Mouse (Mus musculus) forebrain, embryonic 15.5 days (tissue): ENCODE results near the gene Zfp37. TPM values are rescaled to one million over a fixed set of nuclear protein-coding genes. Genes with fewer than 3 reads are reported as not detected.
"Not testable (repeated sequence)": the region's sequence is repeated elsewhere in the genome, so short reads cannot be mapped to it uniquely, and the experiment has no call there.

Source experiments
- ATAC-seq: fragments of 200-750 bp; cut with Nextera tagmentation; replicated peaks from 2 replicates; pipeline ENCODE4 v1.8.0; 2017; ENCODE audit warnings: mild to moderate bottlenecking, moderate TSS enrichment, moderate library complexity
- H3K27ac ChIP-seq: fragments of 300-500 bp; sonication (generic); replicated peaks from 2 replicates; pipeline ENCODE4 v1.5.1; 2015; ENCODE audit warnings: mild to moderate bottlenecking, inconsistent platforms
- H3K27me3 ChIP-seq: fragments of 300-500 bp; sonication (generic); 2 replicates; pipeline ENCODE4 v1.6.1; 2015; ENCODE audit warnings: inconsistent platforms
- H3K36me3 ChIP-seq: fragments of 300-500 bp; sonication (generic); 2 replicates; pipeline ENCODE4 v1.6.1; 2015; ENCODE audit warnings: mild to moderate bottlenecking, inconsistent platforms
- H3K4me1 ChIP-seq: fragments of 300-500 bp; sonication (generic); 2 replicates; pipeline ENCODE4 v1.6.1; 2015; ENCODE audit warnings: inconsistent platforms
- H3K4me2 ChIP-seq: fragments of 300-500 bp; sonication (generic); replicated peaks from 2 replicates; pipeline ENCODE4 v1.6.1; 2015; ENCODE audit warnings: mild to moderate bottlenecking, inconsistent platforms
- H3K4me3 ChIP-seq: fragments of 300-500 bp; sonication (generic); 2 replicates; pipeline ENCODE4 v1.5.1; 2015; ENCODE audit warnings: mild to moderate bottlenecking, inconsistent platforms
- H3K9ac ChIP-seq: fragments of 300-500 bp; sonication (generic); replicated peaks from 2 replicates; pipeline ENCODE4 v1.6.1; 2015; ENCODE audit warnings: mild to moderate bottlenecking, inconsistent platforms
- H3K9me3 ChIP-seq: fragments of 300-500 bp; sonication (generic); 2 replicates; pipeline ENCODE4 v1.6.1; 2016; ENCODE audit warnings: inconsistent platforms
- WGBS: fragments of 180-500 bp; shearing (Covaris S2); methylation state at CpG from one replicate; pipeline ENCODE4 v1.1.7; 2015; ENCODE audit warnings: mixed read lengths; 5-methylcytosine and 5-hydroxymethylcytosine counted together
- polyA plus RNA-seq: library from polyadenylated mRNA; unstranded; fragments of >200 nt; fragmentation: Nextera tagmentation; extraction: Ambion mirVana; gene quantifications from 2 replicates; pipeline ENCODE4 v1.2.1, GENCODE M21; 2015

Zfp37 gene
- 20.4 TPM in 2 replicates for polyA plus RNA-seq

GRCm38 (mm10) chr4:62230769-62231168 is at the start of gene Zfp37:
Zfp37 (minus strand) TSS chr4:62231047.
- Histone ChIP-seq H3K9me3 (no peaks in the 10 kb centered on the region), H3K36me3 (no peaks in the 10 kb centered on the region), H3K9ac (no peak within 1 kb of the TSS), H3K27me3 (no peaks in the 10 kb centered on the region), H3K4me3 (no peak within 1 kb of the TSS), H3K4me2 (no peak within 1 kb of the TSS), H3K4me1 (no peaks in the 10 kb centered on the region), H3K27ac (no peak within 1 kb of the TSS)
- no peak for ATAC-seq
- WGBS, result 78% methylated on average over 13 of the region's 13 CpGs

- WGBS, result 76% methylated on average over 4 of the region's 4 CpGs
- Histone ChIP-seq H3K9me3 (no peaks in the 10 kb centered on the region), H3K4me2 (no peak overlapping the region), H3K4me3 (no peak overlapping the region), H3K27me3 (no peaks in the 10 kb centered on the region), H3K4me1 (peaks cover 8% of the 10 kb centered on the region; the same call in 1 of the 2 replicates), H3K9ac (no peak overlapping the region), H3K36me3 (no peaks in the 10 kb centered on the region), H3K27ac (no peak overlapping the region)
- no peak for ATAC-seq
Observed at GRCm38 (mm10) chr4:62278081-62278480, 47.2 kb upstream of the Zfp37 start.

GRCm38 (mm10) chr4:62277222-62277621 is 46.4 kb upstream of the Zfp37 start:
- WGBS, result 73% methylated on average over 3 of the region's 3 CpGs
- Histone ChIP-seq H3K4me3 (no peak overlapping the region), H3K36me3 (no peaks in the 10 kb centered on the region), H3K9me3 (no peaks in the 10 kb centered on the region), H3K4me1 (peaks cover 8% of the 10 kb centered on the region; the same call in 1 of the 2 replicates), H3K27me3 (no peaks in the 10 kb centered on the region), H3K9ac (no peak overlapping the region), H3K4me2 (no peak overlapping the region), H3K27ac (no peak overlapping the region)
- no peak for ATAC-seq

GRCm38 (mm10) chr4:62276642-62277041 is 45.8 kb upstream of the Zfp37 start:
- Histone ChIP-seq H3K9ac (no peak overlapping the region), H3K4me1 (peaks cover 8% of the 10 kb centered on the region; the same call in 1 of the 2 replicates), H3K27me3 (no peaks in the 10 kb centered on the region), H3K9me3 (no peaks in the 10 kb centered on the region), H3K4me3 (no peak overlapping the region), H3K36me3 (no peaks in the 10 kb centered on the region), H3K4me2 (no peak overlapping the region), H3K27ac (no peak overlapping the region)
- 84% methylated on average over 10 of the region's 10 CpGs for WGBS
- no peak for ATAC-seq

- Histone ChIP-seq H3K36me3 (no peaks in the 10 kb centered on the region), H3K4me1 (peaks cover 8% of the 10 kb centered on the region; the same call in 1 of the 2 replicates), H3K4me2 (0 out of 2 replicates have a peak overlapping the region, but pooled peaks have one; percentile 6), H3K9ac (no peak overlapping the region), H3K9me3 (no peaks in the 10 kb centered on the region), H3K27me3 (no peaks in the 10 kb centered on the region), H3K27ac (no peak overlapping the region; the same call in 1 of the 2 replicates), H3K4me3 (no peak overlapping the region)
- 1% methylated on average over 12 of the region's 12 CpGs for WGBS
- peak; percentile 71 for ATAC-seq
Observed at GRCm38 (mm10) chr4:62274841-62275536, 44.1 kb upstream of the Zfp37 start.

- Histone ChIP-seq H3K9me3 (no peaks in the 10 kb centered on the region), H3K4me3 (no peak overlapping the region), H3K9ac (no peak overlapping the region), H3K27me3 (no peaks in the 10 kb centered on the region), H3K4me2 (no peak overlapping the region), H3K36me3 (no peaks in the 10 kb centered on the region), H3K4me1 (peaks cover 8% of the 10 kb centered on the region; the same call in 1 of the 2 replicates), H3K27ac (no peak overlapping the region)
- 94% methylated on average over 10 of the region's 10 CpGs for WGBS
- no peak for ATAC-seq
Observed at GRCm38 (mm10) chr4:62273916-62274315, 43.1 kb upstream of the Zfp37 start.

- Histone ChIP-seq H3K4me1 (peaks cover 8% of the 10 kb centered on the region; the same call in 1 of the 2 replicates), H3K9me3 (no peaks in the 10 kb centered on the region), H3K27me3 (no peaks in the 10 kb centered on the region), H3K9ac (no peak overlapping the region), H3K27ac (no peak overlapping the region), H3K4me3 (no peak overlapping the region), H3K4me2 (no peak overlapping the region), H3K36me3 (no peaks in the 10 kb centered on the region)
- WGBS, result 91% methylated on average over 10 of the region's 10 CpGs
- no peak for ATAC-seq
Observed at GRCm38 (mm10) chr4:62272696-62273095, 41.8 kb upstream of the Zfp37 start.

- Histone ChIP-seq H3K4me3 (no peak overlapping the region), H3K36me3 (no peaks in the 10 kb centered on the region), H3K4me2 (no peak overlapping the region), H3K27ac (no peak overlapping the region), H3K27me3 (no peaks in the 10 kb centered on the region), H3K9me3 (no peaks in the 10 kb centered on the region), H3K9ac (no peak overlapping the region), H3K4me1 (0 out of 2 replicates have a peak, but pooled peaks cover 3% of the 10 kb centered on the region)
- 77% methylated on average over 10 of the region's 10 CpGs for WGBS
- no peak for ATAC-seq
Observed at GRCm38 (mm10) chr4:62267101-62267500, 36.3 kb upstream of the Zfp37 start.

GRCm38 (mm10) chr4:62266016-62266415 is 35.2 kb upstream of the Zfp37 start:
- not testable (repeated sequence) for H3K27ac ChIP-seq, H3K9me3 ChIP-seq, ATAC-seq, H3K9ac ChIP-seq, H3K4me2 ChIP-seq, H3K4me3 ChIP-seq, H3K27me3 ChIP-seq, H3K36me3 ChIP-seq, H3K4me1 ChIP-seq
- WGBS, result 78% methylated on average over 7 of the region's 7 CpGs

- Histone ChIP-seq H3K4me1 (0 out of 2 replicates have a peak, but pooled peaks cover 3% of the 10 kb centered on the region), H3K9me3 (no peaks in the 10 kb centered on the region), H3K36me3 (no peaks in the 10 kb centered on the region), H3K4me3 (no peak overlapping the region), H3K27me3 (no peaks in the 10 kb centered on the region), H3K4me2 (no peak overlapping the region), H3K9ac (no peak overlapping the region), H3K27ac (no peak overlapping the region)
- 82% methylated on average over 10 of the region's 10 CpGs for WGBS
- ATAC-seq, result no peak
Observed at GRCm38 (mm10) chr4:62265154-62265836, 34.4 kb upstream of the Zfp37 start.

- no peak; the same call in 1 of the 2 replicates for ATAC-seq
- no peaks in the 10 kb centered on the region for H3K27me3 ChIP-seq
- no peaks in the 10 kb centered on the region for H3K36me3 ChIP-seq
- H3K4me1 ChIP-seq, result 0 out of 2 replicates have a peak, but pooled peaks cover 3% of the 10 kb centered on the region
- H3K9ac ChIP-seq, result no peak overlapping the region
- WGBS, result 39% methylated on average over 7 of the region's 7 CpGs
- H3K9me3 ChIP-seq, result no peaks in the 10 kb centered on the region
- H3K4me3 ChIP-seq, result no peak overlapping the region
- no peak overlapping the region for H3K4me2 ChIP-seq
- H3K27ac ChIP-seq, result no peak overlapping the region
Observed at GRCm38 (mm10) chr4:62263133-62263844, 32.4 kb upstream of the Zfp37 start.

GRCm38 (mm10) chr4:62262276-62262675 is 31.4 kb upstream of the Zfp37 start, which contains the start of gene Slc31a2:
Slc31a2 (plus strand) TSS chr4:62262562.
- 0 out of 2 replicates have a peak, but pooled peaks cover 3% of the 10 kb centered on the region for H3K4me1 ChIP-seq
- H3K4me3 ChIP-seq, result no peak within 1 kb of the TSS
- H3K9ac ChIP-seq, result no peak within 1 kb of the TSS
- no peaks in the 10 kb centered on the region for H3K9me3 ChIP-seq
- H3K36me3 ChIP-seq, result no peaks in the 10 kb centered on the region
- WGBS, result 54% methylated on average over 2 of the region's 2 CpGs
- no peak within 1 kb of the TSS for H3K4me2 ChIP-seq
- H3K27me3 ChIP-seq, result no peaks in the 10 kb centered on the region
- no peak for ATAC-seq
- H3K27ac ChIP-seq, result no peak within 1 kb of the TSS
